Mouse (Mus musculus) kidney, embryonic 16.5 days (tissue): ENCODE results near the gene Vmn1r85. TPM values are rescaled to one million over a fixed set of nuclear protein-coding genes. Genes with fewer than 3 reads are reported as not detected.

Experiments used
- polyA plus RNA-seq: library from polyadenylated mRNA; unstranded; fragments of >200 nt; fragmentation: Nextera tagmentation; extraction: Ambion mirVana; gene quantifications from 2 replicates; pipeline ENCODE4 v1.2.1, GENCODE M21; 2015

Vmn1r85 gene
- polyA plus RNA-seq, 1 experiment from 2014 or later = not detected

Other genes with a start within 250 kb of the Vmn1r85 start
- gene Zfp128, start 214.0 kb downstream of the Vmn1r85 start, polyA plus RNA-seq = 4.2 and 5.0 TPM in 2 replicates
- gene Zscan22, start 197.4 kb downstream of the Vmn1r85 start, polyA plus RNA-seq = 20.4 and 22.0 TPM in 2 replicates
- gene Rps5, start 172.9 kb downstream of the Vmn1r85 start, polyA plus RNA-seq = 983 and 1,044 TPM in 2 replicates
- 0.46 and 0.60 TPM in 2 replicates for gene Rnf225, start 167.8 kb downstream of the Vmn1r85 start, polyA plus RNA-seq
- gene Zfp324, start 129.3 kb downstream of the Vmn1r85 start, polyA plus RNA-seq = 10.4 and 12.1 TPM in 2 replicates
- 12.4 and 14.4 TPM in 2 replicates for gene Zfp446, start 117.3 kb downstream of the Vmn1r85 start, polyA plus RNA-seq
- gene Slc27a5, start 97.0 kb downstream of the Vmn1r85 start, polyA plus RNA-seq = 0.11 and 0.40 TPM in 2 replicates
- 245 TPM in 2 replicates for gene Trim28, start 96.1 kb downstream of the Vmn1r85 start, polyA plus RNA-seq
- 28.3 and 29.2 TPM in 2 replicates for gene Zbtb45, start 85.1 kb downstream of the Vmn1r85 start, polyA plus RNA-seq
- gene Chmp2a, start 60.4 kb downstream of the Vmn1r85 start, polyA plus RNA-seq = 159 and 162 TPM in 2 replicates
- gene Ube2m, start 56.9 kb downstream of the Vmn1r85 start, polyA plus RNA-seq = 30.4 and 54.9 TPM in 2 replicates
- 3.8 and 5.1 TPM in 2 replicates for gene Mzf1, start 40.4 kb downstream of the Vmn1r85 start, polyA plus RNA-seq
- not detected in 2 replicates for gene Vmn1r86, start 24.7 kb upstream of the Vmn1r85 start, polyA plus RNA-seq
- gene Vmn1r87, start 45.0 kb upstream of the Vmn1r85 start, polyA plus RNA-seq = not detected in 2 replicates
- not detected in 2 replicates for gene Vmn1r88, start 64.4 kb upstream of the Vmn1r85 start, polyA plus RNA-seq
- not detected in 2 replicates for gene Vmn1r89, start 117.8 kb upstream of the Vmn1r85 start, polyA plus RNA-seq
- gene Lig1, start 182.1 kb upstream of the Vmn1r85 start, polyA plus RNA-seq = 89.1 and 98.3 TPM in 2 replicates
- 10.2 and 11.0 TPM in 2 replicates for gene Zswim9, start 183.5 kb upstream of the Vmn1r85 start, polyA plus RNA-seq
- 1.1 and 1.2 TPM in 2 replicates for gene Pla2g4c, start 229.5 kb upstream of the Vmn1r85 start, polyA plus RNA-seq